Mouse (Mus musculus) MEL (cell line): Measurements from ENCODE around the gene Rbms3.

Experiments used
- CHD1 ChIP-seq: IDR thresholded peaks from 2 replicates; pipeline ENCODE4 v1.6.1; 2012; ENCODE audit warnings: low read depth, mild to moderate bottlenecking, inconsistent platforms, low read length, improper control_type of control experiment
- CTCF ChIP-seq, 3 experiments: IDR thresholded peaks in 2 of 3; conservative IDR thresholded peaks in 1 of 3; 2 replicates each; pipeline ENCODE4 v1.5.1; 2011 to 2012; ENCODE audit warnings: low read length in 3 of 3, low read depth in 2 of 3, mild to moderate bottlenecking in 2 of 3, improper control_type of control experiment in 1 of 3, inconsistent platforms in 1 of 3, mixed read lengths in 1 of 3, moderate library complexity in 1 of 3; ENCODE audit not compliant: control insufficient read depth in 1 of 3, insufficient read depth in 1 of 3, poor library complexity in 1 of 3, severe bottlenecking in 1 of 3
- GABPA ChIP-seq: IDR thresholded peaks from 2 replicates; pipeline ENCODE4 v1.6.1; 2012; ENCODE audit warnings: low read depth, mild to moderate bottlenecking, inconsistent platforms, low read length, improper control_type of control experiment, moderate library complexity
- MAFK ChIP-seq: IDR thresholded peaks from 2 replicates; pipeline ENCODE4 v1.6.1; 2011; ENCODE audit warnings: low read depth, mild to moderate bottlenecking, low read length, improper control_type of control experiment, borderline replicate concordance
- POLR2A ChIP-seq, 2 experiments: IDR thresholded peaks; 2 replicates each; pipeline ENCODE4 v1.6.1; 2011 to 2012; ENCODE audit warnings: low read length in 2 of 2, mild to moderate bottlenecking in 2 of 2, control low read depth in 1 of 2, improper control_type of control experiment in 1 of 2, low read depth in 1 of 2, moderate library complexity in 1 of 2; ENCODE audit not compliant: control insufficient read depth in 1 of 2, insufficient read depth in 1 of 2, poor library complexity in 1 of 2
- TBP ChIP-seq: IDR thresholded peaks from 2 replicates; pipeline ENCODE4 v1.8.0; 2011; ENCODE audit warnings: low read depth, low read length, improper control_type of control experiment
- UBTF ChIP-seq: IDR thresholded peaks from 2 replicates; pipeline ENCODE4 v1.6.1; 2012; ENCODE audit warnings: low read depth, mild to moderate bottlenecking, inconsistent platforms, low read length, improper control_type of control experiment, moderate library complexity, borderline replicate concordance; ENCODE audit not compliant: insufficient read depth
- USF1 ChIP-seq: IDR thresholded peaks from 2 replicates; pipeline ENCODE4 v1.6.1; 2014; ENCODE audit warnings: low read depth, mild to moderate bottlenecking, inconsistent platforms, low read length, improper control_type of control experiment, moderate library complexity
- ZC3H11A ChIP-seq: IDR thresholded peaks from 2 replicates; pipeline ENCODE4 v1.6.1; 2012; ENCODE audit warnings: low read depth, mild to moderate bottlenecking, inconsistent platforms, low read length, improper control_type of control experiment

DNA sequence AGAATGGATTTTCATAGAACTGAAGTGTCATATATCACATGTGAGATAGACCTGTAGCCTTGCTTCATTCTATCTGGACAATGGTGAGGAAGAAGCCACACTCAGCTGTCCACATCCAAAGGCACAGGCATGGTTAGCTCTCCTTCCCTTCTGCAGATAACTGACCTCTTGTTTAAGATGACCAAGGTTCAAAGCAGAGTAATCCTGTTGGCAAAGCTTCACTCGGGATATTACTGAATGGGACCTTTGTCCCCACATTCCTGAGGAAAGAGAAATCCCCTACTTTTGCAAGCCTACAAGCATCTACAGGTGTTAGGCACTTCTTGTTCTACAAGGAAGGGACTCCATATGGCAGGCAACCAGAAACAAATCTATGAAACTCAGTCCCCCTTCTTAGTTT is 621.5 kb downstream of the Rbms3 start:
- no peak for TF ChIP-seq ZC3H11A
- no peak for TF ChIP-seq TBP
- TF ChIP-seq USF1, result no peak
- TF ChIP-seq CHD1, result no peak
- TF ChIP-seq UBTF, result no peak
- TF ChIP-seq CTCF (IDR thresholded peaks at IDR 0.05 in 2 of 3, conservative IDR thresholded peaks at IDR 0.05 in 1 of 3; ENCODE audit: control insufficient read depth in 1 of 3, insufficient read depth in 1 of 3, low read depth in 2 of 3, low read length in 3 of 3, poor library complexity in 1 of 3, severe bottlenecking in 1 of 3), result no peak
- TF ChIP-seq GABPA, result no peak
- TF ChIP-seq MAFK, result no peak
- TF ChIP-seq POLR2A (IDR thresholded peaks at IDR 0.05; ENCODE audit: control insufficient read depth in 1 of 2, insufficient read depth in 1 of 2, low read depth in 1 of 2, low read length in 2 of 2, poor library complexity in 1 of 2), result no peak
